Comparison of ENCODE assay signal across 19 mouse cellular contexts in genomic region chr9:36941565-36941964, GRCm38 (mm10).
A peak's percentile ranks its signal among the peaks of the same experiment; 100 is the strongest.
DNase-seq lines count a peak whose midpoint lies in the region; ATAC-seq lines count a peak whose summit lies in the region.
"Had no signal": no experiment of that assay in that cellular context is flagged by ENCODE, and none has a peak within 500 bp of the region (broad histone marks: within the 10 kb centered on the region; RNA-seq: fewer than 3 reads in every experiment).

No protein-coding gene starts in this region.

- no peak overlapping the region for H3K4me2 ChIP-seq in hindbrain, embryonic 12.5 days (replicated peaks)
- no peak overlapping the region for H3K4me2 ChIP-seq in hindbrain, embryonic 11.5 days (replicated peaks; ENCODE audit: low read depth, low read length)
- no peak overlapping the region for H3K4me2 ChIP-seq in midbrain, embryonic 12.5 days (replicated peaks)
- H3K4me2 ChIP-seq in midbrain, embryonic 11.5 days: no peak overlapping the region
- H3K4me2 ChIP-seq: heart, embryonic 12.5 days; neural tube, embryonic 12.5 days; stomach, embryonic 15.5 days had no signal

- ATAC-seq in hindbrain, embryonic 12.5 days (ENCODE audit: low FRiP score): no peak; the same call in 1 of the 2 replicates
- ATAC-seq in hindbrain, embryonic 11.5 days (ENCODE audit: low FRiP score): no peak
- ATAC-seq in midbrain, embryonic 12.5 days (ENCODE audit: low FRiP score, low read depth): no peak
- no peak for ATAC-seq in midbrain, embryonic 11.5 days (ENCODE audit: low FRiP score)
- ATAC-seq: intestine, postnatal 0 days had no signal

- H3K4me3 ChIP-seq in hindbrain, embryonic 12.5 days: no peak overlapping the region
- H3K4me3 ChIP-seq in hindbrain, embryonic 11.5 days (ENCODE audit: low read depth, low read length): no peak overlapping the region
- no peak overlapping the region for H3K4me3 ChIP-seq in midbrain, embryonic 12.5 days
- H3K4me3 ChIP-seq in midbrain, embryonic 11.5 days (ENCODE audit: low read depth, low read length): no peak overlapping the region
- H3K4me3 ChIP-seq: heart, embryonic 12.5 days; neural tube, embryonic 12.5 days; stomach, embryonic 15.5 days had no signal

- H3K9me3 ChIP-seq in hindbrain, embryonic 12.5 days (replicated peaks): no peaks in the 10 kb centered on the region
- H3K9me3 ChIP-seq in hindbrain, embryonic 11.5 days (ENCODE audit: control insufficient read depth, low read length): no peaks in the 10 kb centered on the region
- no peaks in the 10 kb centered on the region for H3K9me3 ChIP-seq in midbrain, embryonic 12.5 days
- H3K9me3 ChIP-seq in midbrain, embryonic 11.5 days (ENCODE audit: control insufficient read depth, low read length): no peaks in the 10 kb centered on the region
- H3K9me3 ChIP-seq: heart, embryonic 12.5 days; neural tube, embryonic 12.5 days; stomach, embryonic 15.5 days had no signal

- peaks cover 35% of the 10 kb centered on the region for H3K4me1 ChIP-seq in hindbrain, embryonic 12.5 days
- H3K4me1 ChIP-seq in hindbrain, embryonic 11.5 days (replicated peaks; ENCODE audit: control insufficient read depth, insufficient read depth, low read length): peaks cover 8% of the 10 kb centered on the region
- H3K4me1 ChIP-seq in midbrain, embryonic 12.5 days: peaks cover 36% of the 10 kb centered on the region
- H3K4me1 ChIP-seq in midbrain, embryonic 11.5 days (ENCODE audit: control insufficient read depth, insufficient read depth, low read length): peaks cover 20% of the 10 kb centered on the region

- peak overlapping the region; percentile 7; the same call in 1 of the 2 replicates for H3K27ac ChIP-seq in hindbrain, embryonic 12.5 days
- no peak overlapping the region for H3K27ac ChIP-seq in hindbrain, embryonic 11.5 days (ENCODE audit: low read depth, low read length)
- H3K27ac ChIP-seq in midbrain, embryonic 12.5 days (replicated peaks): peak overlapping the region; percentile 52; the same call in 1 of the 2 replicates
- H3K27ac ChIP-seq in midbrain, embryonic 11.5 days (ENCODE audit: low read depth, low read length): no peak overlapping the region
- H3K27ac ChIP-seq: neural tube, embryonic 12.5 days; stomach, embryonic 15.5 days had no signal

- 21% methylated on average over 5 of the region's 5 CpGs for WGBS in hindbrain, embryonic 12.5 days
- WGBS in hindbrain, embryonic 11.5 days: 27% methylated on average over 5 of the region's 5 CpGs
- WGBS in midbrain, embryonic 12.5 days: 11% methylated on average over 5 of the region's 5 CpGs
- 11% methylated on average over 5 of the region's 5 CpGs for WGBS in midbrain, embryonic 11.5 days

- H3K27me3 ChIP-seq in hindbrain, embryonic 12.5 days: no peaks in the 10 kb centered on the region
- H3K27me3 ChIP-seq in hindbrain, embryonic 11.5 days (ENCODE audit: control insufficient read depth, insufficient read depth, low read length): no peaks in the 10 kb centered on the region
- no peaks in the 10 kb centered on the region for H3K27me3 ChIP-seq in midbrain, embryonic 12.5 days
- no peaks in the 10 kb centered on the region for H3K27me3 ChIP-seq in midbrain, embryonic 11.5 days (ENCODE audit: control insufficient read depth, insufficient read depth, low read length)
- H3K27me3 ChIP-seq: heart, embryonic 12.5 days; neural tube, embryonic 12.5 days; stomach, embryonic 15.5 days had no signal

- peak; percentile 26 for DNase-seq in cerebellum, adult 9-11 months
- DNase-seq in cerebellum, postnatal 36 days: no peak
- DNase-seq in hindbrain, embryonic 11.5 days (ENCODE audit: low spot score): no peak
- DNase-seq in midbrain, embryonic 11.5 days (ENCODE audit: low spot score, missing footprints): no peak
- DNase-seq in retina, postnatal 1 day: peak; percentile 61
- no peak for DNase-seq in adrenal gland, postnatal 4 days (ENCODE audit: low spot score in 2 of 2)
- DNase-seq: adrenal gland, postnatal 14 days; gastrocnemius, postnatal 25 days; heart, postnatal 4 days; kidney, postnatal 4 days; layer of hippocampus, postnatal 36 days; lung, postnatal 14 days; spleen, adult 18-20 months had no signal

- no peak overlapping the region for H3K9ac ChIP-seq in hindbrain, embryonic 12.5 days
- H3K9ac ChIP-seq in hindbrain, embryonic 11.5 days (ENCODE audit: low read depth, low read length): no peak overlapping the region
- H3K9ac ChIP-seq in midbrain, embryonic 12.5 days (replicated peaks): no peak overlapping the region
- H3K9ac ChIP-seq in midbrain, embryonic 11.5 days (ENCODE audit: low read length): no peak overlapping the region
- H3K9ac ChIP-seq: heart, embryonic 12.5 days; neural tube, embryonic 12.5 days; stomach, embryonic 15.5 days had no signal

- H3K36me3 ChIP-seq in hindbrain, embryonic 12.5 days: no peaks in the 10 kb centered on the region
- H3K36me3 ChIP-seq in hindbrain, embryonic 11.5 days (ENCODE audit: control insufficient read depth, insufficient read depth, low read length): no peaks in the 10 kb centered on the region
- H3K36me3 ChIP-seq in midbrain, embryonic 12.5 days: no peaks in the 10 kb centered on the region
- H3K36me3 ChIP-seq in midbrain, embryonic 11.5 days (ENCODE audit: control insufficient read depth, insufficient read depth, low read length): no peaks in the 10 kb centered on the region
- H3K36me3 ChIP-seq: heart, embryonic 12.5 days; neural tube, embryonic 12.5 days; stomach, embryonic 15.5 days had no signal

Comparison
In these comparisons a context has a peak if more than half of its experiments do, and no peak if none do; other contexts are left out.
1. DNase-seq: peak in cerebellum, adult 9-11 months (single experiment) and retina, postnatal 1 day (single experiment); none in cerebellum, postnatal 36 days (0 of 2), hindbrain, embryonic 11.5 days (single experiment), midbrain, embryonic 11.5 days (single experiment) and adrenal gland, postnatal 4 days (0 of 2).
2. H3K27ac ChIP-seq: peak in hindbrain, embryonic 12.5 days (single experiment) and midbrain, embryonic 12.5 days (single experiment); none in hindbrain, embryonic 11.5 days (single experiment) and midbrain, embryonic 11.5 days (single experiment).